Mouse (Mus musculus) CH12.LX (cell line): ENCODE results near the gene Cisd3. TPM values are rescaled to one million over a fixed set of nuclear protein-coding genes. Genes with fewer than 3 reads are reported as not detected.

Experiments
- DNase-seq: peaks from one replicate; pipeline ENCODE4 v3.0.0-alpha.2; 2013; ENCODE audit errors: extremely low read depth
- H3K27ac ChIP-seq: 2 replicates; pipeline ENCODE4 v1.5.1; 2012; ENCODE audit warnings: low read depth, mild to moderate bottlenecking, control low read depth, moderate library complexity; ENCODE audit not compliant: insufficient read depth
- H3K27me3 ChIP-seq: replicated peaks from 2 replicates; pipeline ENCODE3; 2012; ENCODE audit warnings: inconsistent platforms
- H3K36me3 ChIP-seq, 2 experiments: replicated peaks in 1 of 2; 2 replicates each; pipeline versions ENCODE3 to v1.6.1; 2012; ENCODE audit warnings: inconsistent platforms in 1 of 2, low read length in 1 of 2, mild to moderate bottlenecking in 1 of 2, mixed read lengths in 1 of 2, moderate library complexity in 1 of 2; ENCODE audit not compliant: control insufficient read depth in 1 of 2, insufficient read depth in 1 of 2
- H3K4me1 ChIP-seq, 2 experiments: 2 replicates each; pipeline ENCODE4 v1.6.1; 2012; ENCODE audit warnings: inconsistent platforms in 1 of 2, moderate library complexity in 1 of 2; ENCODE audit not compliant: insufficient read depth in 2 of 2, control insufficient read depth in 1 of 2
- H3K4me2 ChIP-seq: 2 replicates; pipeline ENCODE4 v1.6.1; 2012; ENCODE audit warnings: low read depth, mild to moderate bottlenecking, control low read depth; ENCODE audit not compliant: poor library complexity, insufficient read depth, severe bottlenecking
- H3K4me3 ChIP-seq, 3 experiments: fragments of 150-350 bp in 1 of 3; sonication (generic) in 1 of 3; replicated peaks in 1 of 3; 2 replicates each; pipeline versions ENCODE3 to v1.5.1; 2011 to 2012; ENCODE audit warnings: low read depth in 2 of 3, low read length in 2 of 3, mild to moderate bottlenecking in 2 of 3, moderate library complexity in 2 of 3, control low read depth in 1 of 3, improper control_type of control experiment in 1 of 3, inconsistent platforms in 1 of 3, mixed read lengths in 1 of 3; ENCODE audit not compliant: poor library complexity in 1 of 3
- H3K79me2 ChIP-seq: replicated peaks from 2 replicates; pipeline ENCODE4 v1.6.1; 2012; ENCODE audit warnings: mild to moderate bottlenecking, moderate library complexity; ENCODE audit not compliant: control insufficient read depth, poor library complexity, insufficient read depth, severe bottlenecking; ENCODE audit errors: extremely low read depth
- H3K9ac ChIP-seq: 2 replicates; pipeline ENCODE4 v1.6.1; 2012; ENCODE audit warnings: low read depth, mild to moderate bottlenecking, control low read depth, moderate library complexity; ENCODE audit not compliant: insufficient read depth
- H3K9me3 ChIP-seq: replicated peaks from 2 replicates; pipeline ENCODE3; 2012; ENCODE audit warnings: low read length, inconsistent platforms, mixed read lengths
- BHLHE40 ChIP-seq: IDR thresholded peaks from 2 replicates; pipeline ENCODE4 v1.6.1; 2011; ENCODE audit warnings: mild to moderate bottlenecking, low read depth, low read length, improper control_type of control experiment
- CHD1 ChIP-seq: IDR thresholded peaks from 2 replicates; pipeline ENCODE4 v1.6.1; 2012; ENCODE audit warnings: low read depth, low read length, improper control_type of control experiment, inconsistent platforms
- EP300 ChIP-seq: IDR thresholded peaks from 2 replicates; pipeline ENCODE4 v1.6.1; 2011; ENCODE audit warnings: low read length, improper control_type of control experiment
- GABPA ChIP-seq: IDR thresholded peaks from 2 replicates; pipeline ENCODE4 v1.6.1; 2012; ENCODE audit warnings: low read depth, low read length, improper control_type of control experiment, inconsistent platforms; ENCODE audit not compliant: insufficient replicate concordance
- JUN ChIP-seq: IDR thresholded peaks from 2 replicates; pipeline ENCODE4 v1.6.1; 2011; ENCODE audit warnings: low read depth, mild to moderate bottlenecking, low read length, improper control_type of control experiment, moderate library complexity; ENCODE audit not compliant: insufficient read depth
- KAT2A ChIP-seq: IDR thresholded peaks from 2 replicates; pipeline ENCODE4 v1.6.1; 2012; ENCODE audit warnings: low read length, improper control_type of control experiment, inconsistent platforms; ENCODE audit not compliant: insufficient replicate concordance
- MYC ChIP-seq: IDR thresholded peaks from 2 replicates; pipeline ENCODE4 v1.6.1; 2011; ENCODE audit warnings: low read depth, mild to moderate bottlenecking, improper control_type of control experiment, low read length
- RAD21 ChIP-seq: IDR thresholded peaks from 2 replicates; pipeline ENCODE4 v1.6.1; 2011; ENCODE audit warnings: low read depth, mild to moderate bottlenecking, low read length, improper control_type of control experiment, moderate library complexity
- SIN3A ChIP-seq: IDR thresholded peaks from 2 replicates; pipeline ENCODE4 v1.6.1; 2012; ENCODE audit warnings: low read length, improper control_type of control experiment, inconsistent platforms
- SMC3 ChIP-seq: IDR thresholded peaks from 2 replicates; pipeline ENCODE4 v1.6.1; 2011; ENCODE audit warnings: low read depth, low read length, improper control_type of control experiment
- UBTF ChIP-seq: IDR thresholded peaks from 2 replicates; pipeline ENCODE4 v1.6.1; 2012; ENCODE audit warnings: low read depth, mild to moderate bottlenecking, inconsistent platforms, low read length, improper control_type of control experiment, moderate library complexity
- USF1 ChIP-seq: IDR thresholded peaks from 2 replicates; pipeline ENCODE4 v1.6.1; 2014; ENCODE audit warnings: low read depth, mild to moderate bottlenecking, inconsistent platforms, low read length, improper control_type of control experiment
- ZC3H11A ChIP-seq: IDR thresholded peaks from 2 replicates; pipeline ENCODE4 v1.6.1; 2012; ENCODE audit warnings: low read depth, mild to moderate bottlenecking, inconsistent platforms, low read length, improper control_type of control experiment
- ZKSCAN1 ChIP-seq: IDR thresholded peaks from 2 replicates; pipeline ENCODE4 v1.6.1; 2012; ENCODE audit warnings: low read depth, inconsistent platforms, low read length, improper control_type of control experiment, borderline replicate concordance
- ZMIZ1 ChIP-seq: IDR thresholded peaks from 2 replicates; pipeline ENCODE4 v1.6.1; 2012; ENCODE audit warnings: low read depth, mild to moderate bottlenecking, inconsistent platforms, low read length, improper control_type of control experiment
- ZNF384 ChIP-seq: IDR thresholded peaks from 2 replicates; pipeline ENCODE4 v1.6.1; 2012; ENCODE audit warnings: low read depth, low read length, improper control_type of control experiment, inconsistent platforms
- dilution Hi-C: fragments of 300-500 bp; cut with MboI; formaldehyde crosslinking; loops from 2 replicates; pipeline ENCODE4 v1.14.3; 2020; ENCODE audit warnings: low sequenced_read_pairs; ENCODE audit not compliant: extremely low pct_unique_long_range_greater_than_20kb, extremely low pct_ligation_motif_present
- in situ Hi-C: fragments of 300-500 bp; cut with MboI; formaldehyde crosslinking; loops from 3 replicates; pipeline ENCODE4 v1.14.3; 2019; ENCODE audit warnings: low sequenced_read_pairs, low pct_ligation_motif_present, low pct_unique_long_range_greater_than_20kb, mixed read lengths
- polyA plus RNA-seq: library from polyadenylated mRNA; unstranded; fragments of >175 nt; gene quantifications from 2 replicates; pipeline ENCODE4 v1.2.1, GENCODE M21; 2012; ENCODE audit warnings: low read depth; ENCODE audit not compliant: insufficient read length
- total RNA-seq, 2 experiments: library from RNA; depleted of rRNA; stranded (reverse); fragments of 300-350 nt in 1 of 2; fragments of >200 nt in 1 of 2; gene quantifications; 2 replicates each; pipeline ENCODE4 v1.2.3; 2012 to 2014

The Cisd3 gene
- total and polyA plus RNA-seq, 3 experiments: 66.1 to 221 (median 141) TPM

DNA sequence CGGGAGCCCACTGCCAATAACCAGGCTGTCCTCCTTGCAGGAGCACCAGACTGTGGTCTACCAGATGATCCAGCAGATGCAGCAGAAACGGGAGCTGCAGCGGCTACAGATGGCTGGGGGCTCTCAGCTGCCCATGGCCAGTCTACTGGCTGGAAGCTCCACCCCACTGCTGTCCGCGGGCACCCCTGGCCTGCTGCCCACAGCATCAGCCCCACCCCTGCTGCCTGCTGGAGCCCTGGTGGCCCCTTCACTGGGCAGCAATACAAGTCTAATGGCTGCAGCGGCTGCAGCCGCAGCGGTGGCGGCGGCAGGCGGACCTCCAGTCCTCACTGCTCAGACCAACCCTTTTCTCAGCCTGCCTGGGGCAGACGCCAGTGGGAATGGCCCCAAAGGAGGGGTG, 5.2 kb upstream of the Cisd3 start:
- Histone ChIP-seq H3K4me3 (no peak overlapping the region), H3K4me1 (peaks cover 13 to 25% of the 10 kb centered on the region in 2 experiments), H3K27me3 (no peaks in the 10 kb centered on the region), H3K9ac (no peak overlapping the region), H3K4me2 (no peak overlapping the region), H3K9me3 (no peaks in the 10 kb centered on the region), H3K79me2 (no peaks in the 10 kb centered on the region), H3K27ac (no peak overlapping the region), H3K36me3 (peaks cover 66 to 81% of the 10 kb centered on the region in 2 experiments)
- DNase-seq: no peak
- dilution Hi-C loops (no loop called here), in situ Hi-C loops (no loop called here)
- TF ChIP-seq RAD21 (no peak), MYC (no peak), ZC3H11A (no peak), KAT2A (no peak), USF1 (no peak), EP300 (no peak), SMC3 (no peak), ZMIZ1 (no peak), UBTF (no peak), GABPA (no peak)

DNA sequence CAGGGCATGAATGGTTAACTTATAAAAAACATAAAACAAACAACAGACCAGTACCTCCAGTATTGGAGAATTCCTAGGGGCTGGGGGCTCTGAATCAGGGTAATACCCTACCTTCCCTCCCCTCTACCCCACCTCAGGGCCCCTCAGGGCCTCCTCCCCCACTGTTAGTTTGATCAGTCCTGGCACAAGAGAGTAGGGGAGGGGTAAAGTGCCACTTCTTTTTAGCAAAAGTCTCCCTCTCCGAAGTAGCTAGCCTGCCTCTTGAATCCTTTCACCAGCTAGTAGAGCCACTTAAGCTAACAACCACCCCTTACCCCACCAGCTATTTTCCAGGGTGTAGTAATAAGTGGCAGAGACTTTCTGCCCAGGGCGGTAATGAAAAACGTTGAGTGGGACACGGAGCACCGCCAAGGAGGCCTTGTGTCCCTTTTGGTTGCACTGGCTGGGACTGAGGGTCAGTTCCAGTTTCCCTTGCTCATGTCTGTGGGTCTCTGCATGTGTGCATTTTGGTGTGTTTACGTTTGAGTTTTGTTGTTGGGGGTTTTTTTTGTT, 3.0 kb upstream of the Cisd3 start:
- Histone ChIP-seq H3K27me3 (no peaks in the 10 kb centered on the region), H3K4me2 (no peak overlapping the region), H3K4me1 (peaks cover 25 to 38% of the 10 kb centered on the region in 2 experiments), H3K27ac (no peak overlapping the region), H3K9ac (no peak overlapping the region), H3K79me2 (peaks cover 6% of the 10 kb centered on the region; the same call in 1 of the 2 replicates), H3K4me3 (no peak overlapping the region), H3K36me3 (peaks cover 45 to 64% of the 10 kb centered on the region in 2 experiments), H3K9me3 (no peaks in the 10 kb centered on the region)
- TF ChIP-seq SIN3A (no peak), ZKSCAN1 (no peak), CHD1 (no peak), BHLHE40 (no peak), ZMIZ1 (no peak), ZNF384 (no peak), JUN (no peak)
- in situ Hi-C loops: no loop called here
- DNase-seq: no peak
- dilution Hi-C loops: no loop called here
